Mouse (Mus musculus): ENCODE measurements around the gene Olfr1097.

Olfr1097 gene

GRCm38 (mm10) chr2:86892116-86892515 lies at the start of gene Olfr1097:
Gene Olfr1097, minus strand, starts transcription at chr2:86892216.
- in situ Hi-C loops (cut with MboI, MseI), result no loop called here

GRCm38 (mm10) chr2:86926557-86926956 lies 34.5 kb upstream of the Olfr1097 start:
- in situ Hi-C loops (cut with MboI, MseI), result no loop called here

GRCm38 (mm10) chr2:86924445-86924844 lies 32.4 kb upstream of the Olfr1097 start, which contains the start of gene Olfr1098:
Gene Olfr1098, minus strand, starts transcription at chr2:86924545.
- in situ Hi-C loops (cut with MboI, MseI), result no loop called here

GRCm38 (mm10) chr2:86905647-86906046 lies 13.6 kb upstream of the Olfr1097 start:
- in situ Hi-C loops (cut with MboI, MseI), result no loop called here

- in situ Hi-C loops (cut with MboI, MseI), result no loop called here
Measured at GRCm38 (mm10) chr2:86874702-86875101, 17.3 kb downstream of the Olfr1097 start, which contains the start of gene Gm13723. Gene Gm13723, minus strand, starts transcription at chr2:86874802.

- in situ Hi-C loops (cut with MboI, MseI), result no loop called here
Measured at GRCm38 (mm10) chr2:86851596-86851995, 40.4 kb downstream of the Olfr1097 start, which contains the start of gene Olfr1095. Gene Olfr1095, minus strand, starts transcription at chr2:86851696.
